Mouse (Mus musculus) CD4-positive naive resting alpha-beta T cell, adult 76 days (primary cell): ENCODE results near the gene Ltbp3. TPM values are rescaled to one million over a fixed set of nuclear protein-coding genes. Genes with fewer than 3 reads are reported as not detected.

Source experiments
- total RNA-seq: library from RNA; stranded (reverse); gene quantifications from one replicate; pipeline ENCODE4 v1.2.4, GENCODE M21; 2023

The Ltbp3 gene
- not detected for total RNA-seq

DNA sequence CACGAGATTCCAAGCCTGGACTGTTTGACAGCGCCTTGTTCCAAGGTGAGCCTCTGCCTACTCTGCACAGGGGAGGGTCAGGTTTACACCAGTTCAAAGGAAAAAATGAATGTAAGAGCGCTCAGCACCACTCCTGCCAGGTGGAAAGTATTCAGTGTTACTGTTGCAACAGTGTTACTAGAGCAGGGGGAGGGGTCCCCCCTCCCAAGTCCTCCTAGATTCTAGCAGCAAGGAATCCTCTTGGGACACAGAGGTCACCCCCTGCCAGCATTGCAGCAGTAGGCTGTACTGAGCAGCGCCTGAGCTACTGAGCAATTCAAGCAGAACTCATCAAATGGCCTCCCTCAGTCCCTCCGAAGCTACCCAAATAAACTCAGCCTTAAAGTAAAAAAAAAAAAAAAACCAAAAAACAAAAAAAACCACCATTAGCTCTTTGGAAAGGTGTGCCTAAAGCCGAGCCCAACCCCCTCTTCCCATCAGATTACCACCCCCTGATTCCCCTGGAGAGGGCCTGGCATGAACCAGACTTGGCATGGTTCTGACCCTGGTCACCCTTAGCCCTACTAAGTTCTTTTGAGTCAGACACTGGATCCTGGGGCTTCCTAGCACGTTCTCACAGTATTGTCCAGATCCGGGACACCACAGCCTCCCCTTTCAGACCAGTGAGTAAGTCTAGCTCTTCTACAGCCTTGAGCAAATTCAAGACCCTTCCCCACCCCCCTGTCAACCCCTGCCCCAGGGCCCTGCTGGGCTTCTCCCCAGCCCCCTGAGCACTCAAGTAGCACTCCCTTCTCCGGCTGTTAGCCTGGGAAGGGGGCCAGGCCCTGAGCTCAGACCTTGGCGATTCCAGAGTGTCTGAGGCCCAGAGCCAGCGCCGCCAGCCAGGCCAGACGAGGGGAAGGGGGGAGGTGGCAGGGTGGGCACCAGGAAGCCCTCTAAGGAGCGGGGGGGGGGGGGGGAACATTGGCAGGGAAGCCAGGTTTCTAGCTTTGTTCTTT lies at the start of gene Ltbp3:
Gene Ltbp3, plus strand, starts transcription at position 585 of the 998 bp plus-strand sequence.

DNA sequence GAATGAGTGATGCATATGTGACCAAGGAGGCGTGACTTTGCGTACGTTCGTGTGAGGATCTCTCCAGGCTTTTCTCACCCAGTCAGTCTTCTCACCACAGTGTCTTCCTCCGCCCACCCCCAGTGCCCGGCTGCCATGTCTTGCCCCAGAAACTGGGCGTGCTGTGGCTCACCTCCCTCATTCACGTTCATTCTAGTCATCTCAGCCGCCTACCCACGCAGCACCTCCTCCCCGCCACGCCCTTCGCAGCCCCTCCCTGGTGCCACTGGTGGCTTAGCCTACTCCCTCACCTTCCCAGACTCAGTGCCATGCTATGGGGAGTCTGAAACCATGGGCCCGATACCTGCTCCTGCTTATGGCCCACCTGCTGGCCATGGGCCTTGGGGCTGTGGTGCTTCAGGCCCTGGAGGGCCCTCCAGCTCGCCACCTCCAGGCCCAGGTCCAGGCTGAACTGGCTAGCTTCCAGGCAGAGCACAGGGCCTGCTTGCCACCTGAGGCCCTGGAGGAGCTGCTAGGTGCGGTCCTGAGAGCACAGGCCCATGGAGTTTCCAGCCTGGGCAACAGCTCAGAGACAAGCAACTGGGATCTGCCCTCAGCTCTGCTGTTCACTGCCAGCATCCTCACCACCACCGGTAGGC lies 36.4 kb upstream of the Ltbp3 start, which contains the start of gene Kcnk7:
Gene Kcnk7, plus strand, starts transcription at position 205 of the 638 bp plus-strand sequence.

DNA sequence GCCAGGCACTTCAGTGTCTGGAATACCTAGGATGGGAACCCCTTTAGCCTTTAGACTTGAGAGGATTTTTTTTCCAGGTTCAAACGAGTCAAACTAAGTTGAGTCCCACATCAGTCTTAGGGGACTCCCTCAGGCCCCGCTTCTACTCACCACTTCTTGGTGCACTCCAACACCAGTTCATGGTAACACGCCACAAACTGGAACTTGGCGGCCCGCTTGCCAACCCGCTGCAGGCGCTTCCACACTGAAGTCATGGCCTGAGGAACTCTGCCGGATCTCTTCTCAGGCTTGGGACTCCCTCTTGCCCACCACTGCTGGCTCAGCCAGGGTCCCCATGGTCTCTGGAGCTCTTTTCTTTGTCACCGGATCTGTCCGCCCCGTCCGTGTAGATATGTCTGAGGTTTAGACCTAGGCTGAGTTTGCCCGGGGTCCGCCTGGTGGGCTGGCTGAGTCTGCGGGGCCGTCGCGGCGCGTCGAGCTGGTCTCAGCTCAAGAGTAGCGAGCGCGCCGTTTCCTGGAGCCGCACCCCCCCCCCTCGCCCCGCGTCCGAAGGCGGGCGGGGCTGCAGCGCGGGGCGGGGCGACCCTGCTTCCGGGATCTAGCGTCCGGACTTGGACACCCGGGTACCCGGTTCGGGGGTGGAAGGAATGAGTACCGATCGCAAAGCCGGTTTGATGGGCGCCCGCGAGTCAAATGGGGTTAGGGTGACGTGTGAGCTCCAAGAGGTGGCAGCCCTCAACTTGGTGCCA lies 14.8 kb upstream of the Ltbp3 start, which contains the start of gene Ehbp1l1:
Gene Ehbp1l1, minus strand, starts transcription at position 551 of the 749 bp plus-strand sequence.

DNA sequence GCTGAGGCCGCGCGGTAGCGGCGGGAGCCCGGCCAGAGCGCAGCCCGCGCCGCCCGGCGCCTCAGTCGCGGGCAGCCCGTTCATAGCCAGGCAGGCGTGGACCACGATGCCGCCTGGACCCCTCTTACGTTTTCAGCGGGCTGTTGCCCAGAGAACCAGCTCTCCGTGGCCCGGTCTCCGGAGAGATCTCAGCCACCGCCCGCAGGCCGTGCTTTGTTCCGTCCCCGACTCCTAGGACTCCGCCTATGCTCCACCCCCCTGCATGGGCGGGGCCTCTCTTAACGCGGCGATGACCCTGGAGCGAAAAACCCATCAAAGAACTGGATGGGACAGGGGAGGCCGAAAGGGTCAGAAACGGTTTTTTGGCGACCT lies 11.3 kb upstream of the Ltbp3 start, which contains the start of gene Fam89b:
Gene Fam89b, minus strand, starts transcription at position 210 of the 372 bp plus-strand sequence.

DNA sequence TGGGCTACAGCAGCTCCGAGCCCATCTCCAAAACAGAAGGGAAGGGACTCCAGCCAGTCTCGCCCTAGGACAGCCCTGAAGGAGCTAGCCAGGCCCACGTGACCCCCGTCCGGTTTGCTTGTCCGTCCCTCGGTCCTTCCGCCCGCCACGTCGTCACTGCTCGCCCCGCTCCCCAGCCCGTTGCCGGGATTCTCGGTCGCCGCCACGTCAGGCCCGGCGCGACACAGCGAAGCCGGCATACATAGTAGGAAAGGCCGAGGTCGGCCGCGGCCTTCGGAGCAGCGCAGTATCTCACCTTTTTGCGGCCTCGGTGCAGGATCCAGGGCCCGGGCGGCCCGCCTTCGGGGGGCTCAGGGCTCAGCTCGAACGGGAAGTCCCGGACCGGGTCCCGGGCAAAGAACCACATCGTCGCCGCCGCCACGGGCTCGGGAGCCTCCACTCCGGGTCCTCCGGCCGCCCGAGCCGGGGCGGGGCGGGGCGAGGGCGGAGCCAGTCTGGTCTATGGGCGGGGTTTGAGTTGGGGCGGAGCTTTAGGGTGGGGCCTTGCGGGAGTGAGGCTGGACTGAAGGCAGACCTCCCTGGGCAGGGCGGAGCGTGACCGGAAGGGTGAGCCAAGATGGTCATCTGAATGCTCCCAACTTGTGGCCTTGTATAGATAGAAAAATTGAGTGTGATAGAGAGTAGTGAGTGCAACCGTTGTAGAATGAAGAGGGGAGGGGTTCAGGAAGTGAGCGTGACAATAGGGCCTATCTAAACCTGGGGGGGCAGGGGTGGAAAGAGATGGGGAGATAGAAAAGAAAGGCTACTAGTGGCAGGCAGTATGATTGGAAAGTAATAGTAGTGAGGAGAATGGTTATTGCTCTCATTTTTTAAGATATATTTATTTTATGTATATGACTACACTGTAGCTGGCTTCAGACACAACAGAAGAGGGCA lies 30.5 kb downstream of the Ltbp3 start, which contains the start of gene Scyl1:
Gene Scyl1, minus strand, starts transcription at position 495 of the 936 bp plus-strand sequence.

Other genes starting within 250 kb of the Ltbp3 start
- not detected for gene 1700020D05Rik, start 237.1 kb upstream of the Ltbp3 start, total RNA-seq
- 4.8 TPM for gene Snx32, start 230.4 kb upstream of the Ltbp3 start, total RNA-seq
- not detected for gene Ovol1, start 180.3 kb upstream of the Ltbp3 start, total RNA-seq
- 17.9 TPM for gene Ap5b1, start 172.9 kb upstream of the Ltbp3 start, total RNA-seq
- 78.0 TPM for gene Rnaseh2c, start 139.0 kb upstream of the Ltbp3 start, total RNA-seq
- 144 TPM for gene Kat5, start 130.7 kb upstream of the Ltbp3 start, total RNA-seq
- gene Rela, start 103.4 kb upstream of the Ltbp3 start, total RNA-seq: 151 TPM
- gene Sipa1, start 77.2 kb upstream of the Ltbp3 start, total RNA-seq: 171 TPM
- 50.6 TPM for gene Map3k11, start 52.2 kb upstream of the Ltbp3 start, total RNA-seq
- 181 TPM for gene Pcnx3, start 52.0 kb upstream of the Ltbp3 start, total RNA-seq
- gene Kcnk7, start 36.5 kb upstream of the Ltbp3 start, total RNA-seq: not detected
- gene Ehbp1l1, start 14.6 kb upstream of the Ltbp3 start, total RNA-seq: 30.5 TPM
- gene Fam89b, start 11.3 kb upstream of the Ltbp3 start, total RNA-seq: 18.5 TPM
- 74.2 TPM for gene Scyl1, start 30.5 kb downstream of the Ltbp3 start, total RNA-seq
- 127 TPM for gene Frmd8, start 134.4 kb downstream of the Ltbp3 start, total RNA-seq
- gene Slc25a45, start 136.9 kb downstream of the Ltbp3 start, total RNA-seq: 27.0 TPM
- 2.3 TPM for gene Tigd3, start 153.2 kb downstream of the Ltbp3 start, total RNA-seq
- gene Dpf2, start 172.1 kb downstream of the Ltbp3 start, total RNA-seq: 116 TPM
- gene Cdc42ep2, start 183.9 kb downstream of the Ltbp3 start, total RNA-seq: 0.59 TPM
- 53.3 TPM for gene Pola2, start 223.3 kb downstream of the Ltbp3 start, total RNA-seq
- not detected for gene Slc22a20, start 245.2 kb downstream of the Ltbp3 start, total RNA-seq